Comparison of ENCODE assay signal across 12 mouse cellular contexts in the genomic region with DNA sequence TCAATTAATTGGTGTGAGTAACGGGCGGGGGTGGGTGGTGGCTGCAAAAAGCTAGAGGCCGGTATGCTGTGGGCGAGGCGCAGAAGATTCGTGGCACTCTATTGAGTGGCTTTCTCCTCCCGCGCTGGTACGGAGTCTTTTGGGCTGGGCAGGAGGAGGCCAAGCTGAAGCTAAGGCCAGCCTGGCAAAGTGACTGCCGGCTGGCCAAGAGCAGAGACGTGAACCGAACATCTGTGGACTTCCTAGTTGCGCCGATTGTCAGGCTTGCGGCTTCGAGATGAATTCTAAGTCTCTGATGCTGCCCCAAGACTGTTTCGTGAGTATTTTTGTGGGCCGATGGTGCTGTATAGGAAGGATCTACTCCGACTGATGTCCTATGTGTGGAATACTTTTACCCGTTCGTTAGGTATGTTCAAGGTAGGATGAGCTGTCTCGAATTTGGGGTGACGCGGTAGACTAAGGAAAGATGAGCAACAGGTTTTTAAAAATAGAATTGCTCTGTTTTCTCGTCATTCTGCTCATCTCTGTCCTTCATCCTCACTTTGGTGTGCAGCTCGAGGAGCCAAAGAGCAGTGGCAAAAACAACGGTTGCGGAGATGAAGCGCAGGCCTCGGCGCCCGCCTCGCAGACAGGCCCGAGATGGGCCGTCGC. TPM values are rescaled to one million over a fixed set of nuclear protein-coding genes. Genes with fewer than 3 reads are reported as not detected.
DNase-seq lines count a peak whose midpoint lies in the region; ATAC-seq and TF ChIP-seq lines count a peak whose summit lies in the region.
"Had no signal": no experiment of that assay in that cellular context is flagged by ENCODE, and none has a peak within 500 bp of the region (broad histone marks: within the 10 kb centered on the region; RNA-seq: fewer than 3 reads in every experiment).

No protein-coding gene starts in this region.

- no peaks in the 10 kb centered on the region for H3K9me3 ChIP-seq in heart, embryonic 13.5 days
- no peaks in the 10 kb centered on the region for H3K9me3 ChIP-seq in lung, embryonic 16.5 days (ENCODE audit: control insufficient read depth, low read length)
- no peaks in the 10 kb centered on the region for H3K9me3 ChIP-seq in forebrain, postnatal 0 days (ENCODE audit: low read length)
- no peaks in the 10 kb centered on the region for H3K9me3 ChIP-seq in neural tube, embryonic 15.5 days (replicated peaks)
- H3K9me3 ChIP-seq: liver, embryonic 15.5 days had no signal

- no peak overlapping the region for H3K9ac ChIP-seq in heart, embryonic 13.5 days
- no peak overlapping the region for H3K9ac ChIP-seq in lung, embryonic 16.5 days (ENCODE audit: low read length)
- no peak overlapping the region for H3K9ac ChIP-seq in forebrain, postnatal 0 days
- H3K9ac ChIP-seq in neural tube, embryonic 15.5 days (replicated peaks) = no peak overlapping the region
- H3K9ac ChIP-seq: liver, embryonic 15.5 days had no signal

- no peaks in the 10 kb centered on the region for H3K36me3 ChIP-seq in heart, embryonic 13.5 days
- no peaks in the 10 kb centered on the region for H3K36me3 ChIP-seq in lung, embryonic 16.5 days (ENCODE audit: control insufficient read depth, insufficient read depth, low read length)
- no peaks in the 10 kb centered on the region for H3K36me3 ChIP-seq in forebrain, postnatal 0 days (ENCODE audit: insufficient read depth)
- H3K36me3 ChIP-seq in neural tube, embryonic 15.5 days = no peaks in the 10 kb centered on the region
- H3K36me3 ChIP-seq: liver, embryonic 15.5 days had no signal

- WGBS in heart, embryonic 13.5 days = 3% methylated on average over 36 of the region's 36 CpGs
- 3% methylated on average over 36 of the region's 36 CpGs for WGBS in lung, embryonic 16.5 days
- 2% methylated on average over 36 of the region's 36 CpGs for WGBS in forebrain, postnatal 0 days
- WGBS in neural tube, embryonic 15.5 days = 1% methylated on average over 36 of the region's 36 CpGs

- no peak for ATAC-seq in heart, embryonic 13.5 days (ENCODE audit: extremely low read depth, insufficient number of reproducible peaks, low FRiP score, low TSS enrichment)
- ATAC-seq in lung, embryonic 16.5 days (ENCODE audit: low read depth) = 0 out of 2 replicates have a peak, but pooled peaks have one; percentile 8
- ATAC-seq in forebrain, postnatal 0 days = no peak
- no peak for ATAC-seq in neural tube, embryonic 15.5 days (ENCODE audit: low FRiP score)

- peaks cover 99% of the 10 kb centered on the region for H3K27me3 ChIP-seq in heart, embryonic 13.5 days (replicated peaks)
- peaks cover 91% of the 10 kb centered on the region for H3K27me3 ChIP-seq in lung, embryonic 16.5 days (ENCODE audit: control insufficient read depth, insufficient read depth, low read depth, low read length)
- peaks cover 95% of the 10 kb centered on the region for H3K27me3 ChIP-seq in forebrain, postnatal 0 days (ENCODE audit: insufficient read depth, low read length)
- H3K27me3 ChIP-seq in neural tube, embryonic 15.5 days (replicated peaks) = peaks cover 91% of the 10 kb centered on the region

- TF ChIP-seq CTCF in forebrain, postnatal 0 days (IDR thresholded peaks at IDR 0.05; ENCODE audit: low read depth) = no peak

- no peak for DNase-seq in heart, adult 9 months (ENCODE audit: low spot score in 2 of 2)
- no peak for DNase-seq in lung, adult 18-20 months
- peak; percentile 48 for DNase-seq in forebrain, postnatal 0 days
- no peak for DNase-seq in cerebellum, postnatal 14 days
- DNase-seq in frontal cortex, postnatal 25 days (ENCODE audit: low spot score in 2 of 2) = no peak
- DNase-seq: cerebellum, postnatal 10 days had no signal

- H3K4me2 ChIP-seq in heart, embryonic 13.5 days = peak overlapping the region; percentile 76
- no peak overlapping the region for H3K4me2 ChIP-seq in lung, embryonic 16.5 days (ENCODE audit: low read depth, low read length)
- H3K4me2 ChIP-seq in forebrain, postnatal 0 days (ENCODE audit: low read depth) = no peak overlapping the region
- H3K4me2 ChIP-seq in neural tube, embryonic 15.5 days = peak overlapping the region; percentile 56; the same call in 1 of the 2 replicates

- peaks cover 12% of the 10 kb centered on the region for H3K4me1 ChIP-seq in heart, embryonic 13.5 days
- H3K4me1 ChIP-seq in lung, embryonic 16.5 days (replicated peaks; ENCODE audit: control insufficient read depth, insufficient read depth, low read length) = peaks cover 8% of the 10 kb centered on the region; the same call in 1 of the 2 replicates
- no peaks in the 10 kb centered on the region for H3K4me1 ChIP-seq in forebrain, postnatal 0 days (ENCODE audit: insufficient read depth)
- H3K4me1 ChIP-seq in neural tube, embryonic 15.5 days = peaks cover 11% of the 10 kb centered on the region
- H3K4me1 ChIP-seq: liver, embryonic 15.5 days had no signal

- H3K27ac ChIP-seq in heart, embryonic 13.5 days (replicated peaks) = no peak overlapping the region
- H3K27ac ChIP-seq in lung, embryonic 16.5 days (ENCODE audit: low read length) = no peak overlapping the region
- no peak overlapping the region for H3K27ac ChIP-seq in forebrain, postnatal 0 days (ENCODE audit: low read depth, low read length)
- no peak overlapping the region for H3K27ac ChIP-seq in neural tube, embryonic 15.5 days (replicated peaks)
- H3K27ac ChIP-seq: heart, adult 2 months; liver, embryonic 15.5 days had no signal

- peak overlapping the region; percentile 55 for H3K4me3 ChIP-seq in heart, embryonic 13.5 days
- H3K4me3 ChIP-seq in lung, embryonic 16.5 days (ENCODE audit: low read length) = no peak overlapping the region; the same call in 1 of the 2 replicates
- H3K4me3 ChIP-seq in forebrain, postnatal 0 days (ENCODE audit: low read depth, low read length) = no peak overlapping the region
- H3K4me3 ChIP-seq in neural tube, embryonic 15.5 days (replicated peaks) = no peak overlapping the region

RNA-seq across cellular contexts. Expression of a gene that starts 0.8 kb away (rescaled TPM):
- not detected in 2 replicates for polyA plus RNA-seq in heart, embryonic 13.5 days (2015; fragmentation: Nextera tagmentation; extraction: Ambion mirVana)
- polyA plus RNA-seq in lung, embryonic 16.5 days (2015; fragmentation: Nextera tagmentation; extraction: Ambion mirVana) = not detected in 2 replicates
- total RNA-seq in forebrain, postnatal 0 days (2014; rRNA removed) = not detected in 2 replicates
- not detected in 2 replicates for polyA plus RNA-seq in forebrain, postnatal 0 days (2015; fragmentation: Nextera tagmentation; extraction: Ambion mirVana)
- 0.14 and 0.20 TPM in 2 replicates for polyA plus RNA-seq in neural tube, embryonic 15.5 days (2015; fragmentation: Nextera tagmentation; extraction: Ambion mirVana)
- total RNA-seq: heart, adult 2 months; layer of hippocampus, adult 18-20 months had no signal
- polyA plus RNA-seq: heart, adult 2 months; liver, embryonic 15.5 days had no signal

RNA-seq across cellular contexts. Expression of a gene that starts 7.5 kb away (rescaled TPM):
- not detected in 2 replicates for polyA plus RNA-seq in heart, embryonic 13.5 days (2015; fragmentation: Nextera tagmentation; extraction: Ambion mirVana)
- polyA plus RNA-seq in lung, embryonic 16.5 days (2015; fragmentation: Nextera tagmentation; extraction: Ambion mirVana) = not detected in 2 replicates
- not detected in 2 replicates for total RNA-seq in forebrain, postnatal 0 days (2014; rRNA removed)
- polyA plus RNA-seq in forebrain, postnatal 0 days (2015; fragmentation: Nextera tagmentation; extraction: Ambion mirVana) = not detected in 2 replicates
- polyA plus RNA-seq in neural tube, embryonic 15.5 days (2015; fragmentation: Nextera tagmentation; extraction: Ambion mirVana) = 0.38 and 0.43 TPM in 2 replicates
- total RNA-seq: heart, adult 2 months; layer of hippocampus, adult 18-20 months had no signal
- polyA plus RNA-seq: heart, adult 2 months; liver, embryonic 15.5 days had no signal

RNA-seq across cellular contexts. Expression of a gene that starts 8.0 kb away (rescaled TPM):
- not detected in 2 replicates for polyA plus RNA-seq in heart, embryonic 13.5 days (2015; fragmentation: Nextera tagmentation; extraction: Ambion mirVana)
- polyA plus RNA-seq in lung, embryonic 16.5 days (2015; fragmentation: Nextera tagmentation; extraction: Ambion mirVana) = not detected in 2 replicates
- total RNA-seq in forebrain, postnatal 0 days (2014; rRNA removed) = not detected in 2 replicates
- not detected in 2 replicates for polyA plus RNA-seq in forebrain, postnatal 0 days (2015; fragmentation: Nextera tagmentation; extraction: Ambion mirVana)
- polyA plus RNA-seq in neural tube, embryonic 15.5 days (2015; fragmentation: Nextera tagmentation; extraction: Ambion mirVana) = 0.23 and 0.42 TPM in 2 replicates
- total RNA-seq: heart, adult 2 months; layer of hippocampus, adult 18-20 months had no signal
- polyA plus RNA-seq: heart, adult 2 months; liver, embryonic 15.5 days had no signal

RNA-seq across cellular contexts. Expression of a gene that starts 12.0 kb away (rescaled TPM):
- not detected in 2 replicates for polyA plus RNA-seq in heart, embryonic 13.5 days (2015; fragmentation: Nextera tagmentation; extraction: Ambion mirVana)
- not detected in 2 replicates for polyA plus RNA-seq in lung, embryonic 16.5 days (2015; fragmentation: Nextera tagmentation; extraction: Ambion mirVana)
- total RNA-seq in forebrain, postnatal 0 days (2014; rRNA removed) = not detected in 2 replicates
- not detected in 2 replicates for polyA plus RNA-seq in forebrain, postnatal 0 days (2015; fragmentation: Nextera tagmentation; extraction: Ambion mirVana)
- polyA plus RNA-seq in neural tube, embryonic 15.5 days (2015; fragmentation: Nextera tagmentation; extraction: Ambion mirVana) = 4.1 and 9.2 TPM in 2 replicates
- total RNA-seq: heart, adult 2 months; layer of hippocampus, adult 18-20 months had no signal
- polyA plus RNA-seq: heart, adult 2 months; liver, embryonic 15.5 days had no signal

RNA-seq across cellular contexts. Expression of a gene that starts 24.4 kb away (rescaled TPM):
- polyA plus RNA-seq in heart, embryonic 13.5 days (2015; fragmentation: Nextera tagmentation; extraction: Ambion mirVana) = 0.08 TPM in 1 of 2 replicates, not detected in the other
- 0.19 TPM in 1 of 2 replicates, not detected in the other for polyA plus RNA-seq in lung, embryonic 16.5 days (2015; fragmentation: Nextera tagmentation; extraction: Ambion mirVana)
- not detected in 2 replicates for total RNA-seq in forebrain, postnatal 0 days (2014; rRNA removed)
- not detected in 2 replicates for polyA plus RNA-seq in forebrain, postnatal 0 days (2015; fragmentation: Nextera tagmentation; extraction: Ambion mirVana)
- 61.8 and 83.6 TPM in 2 replicates for polyA plus RNA-seq in neural tube, embryonic 15.5 days (2015; fragmentation: Nextera tagmentation; extraction: Ambion mirVana)
- total RNA-seq: heart, adult 2 months; layer of hippocampus, adult 18-20 months had no signal
- polyA plus RNA-seq: heart, adult 2 months; liver, embryonic 15.5 days had no signal

Comparison
In these comparisons a context has a peak if more than half of its experiments do, and no peak if none do; other contexts are left out.
1. H3K4me2 ChIP-seq: peak in heart, embryonic 13.5 days (single experiment) and neural tube, embryonic 15.5 days (single experiment); none in lung, embryonic 16.5 days (single experiment) and forebrain, postnatal 0 days (single experiment).